Mouse (Mus musculus) monocyte, adult 5-6 weeks (primary cell): Measurements from ENCODE around the gene Lrmda. TPM values are rescaled to one million over a fixed set of nuclear protein-coding genes. Genes with fewer than 3 reads are reported as not detected.

ENCODE experiments used
- ATAC-seq: fragments of 153-309, 156-312 bp; replicated peaks from 2 replicates; pipeline ENCODE4 v1.8.0; 2017; ENCODE audit warnings: mild to moderate bottlenecking; ENCODE audit not compliant: low TSS enrichment, insufficient number of reproducible peaks, severe bottlenecking, poor library complexity, low FRiP score
- total RNA-seq: library from RNA; stranded (forward); fragments of 200-1000, 200-491, 200-594 nt; gene quantifications from 3 replicates; pipeline ENCODE4 v1.2.3, GENCODE M21; 2017

Gene Lrmda
- total RNA-seq, 1 experiment from 2014 or later: 6.4 TPM

DNA sequence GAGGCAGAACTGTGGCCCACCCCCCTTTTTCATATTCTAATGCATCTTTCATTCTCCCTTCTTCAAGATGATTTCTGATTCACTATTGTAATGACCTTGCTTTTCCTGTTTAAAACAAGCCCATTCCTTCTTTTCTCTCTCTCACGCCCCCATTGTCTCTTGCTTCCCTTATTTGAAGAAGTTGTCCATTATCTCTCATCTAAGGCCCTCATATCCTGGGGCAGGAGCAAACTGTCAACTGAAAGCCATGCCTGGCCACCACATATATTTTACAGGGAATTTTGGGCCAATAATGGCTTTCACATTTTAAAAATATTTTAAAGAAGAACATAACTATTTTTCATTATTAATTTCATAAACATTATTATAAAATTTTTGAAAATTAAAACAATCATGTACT lies 391.3 kb downstream of the Lrmda start:
- no peak for ATAC-seq

DNA sequence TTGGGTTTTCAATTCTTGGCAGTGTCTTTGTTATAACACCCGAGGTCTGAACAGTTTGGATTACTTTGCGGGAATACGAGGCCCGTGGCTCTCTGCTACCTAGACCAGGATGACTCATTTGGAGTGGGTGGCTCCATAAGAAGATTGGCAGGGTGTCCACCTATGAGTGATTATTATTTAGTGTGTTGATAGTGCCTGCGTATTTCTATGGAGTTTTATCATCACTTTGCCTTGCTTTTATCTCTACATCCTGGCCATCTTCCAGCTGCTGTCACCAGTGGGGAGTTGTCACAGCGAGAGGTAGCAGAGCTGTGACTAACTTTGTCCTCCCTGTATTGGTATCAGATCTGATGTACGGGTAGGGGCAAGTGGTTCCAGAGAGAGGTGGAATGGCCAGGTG lies 393.7 kb downstream of the Lrmda start:
- ATAC-seq: no peak

DNA sequence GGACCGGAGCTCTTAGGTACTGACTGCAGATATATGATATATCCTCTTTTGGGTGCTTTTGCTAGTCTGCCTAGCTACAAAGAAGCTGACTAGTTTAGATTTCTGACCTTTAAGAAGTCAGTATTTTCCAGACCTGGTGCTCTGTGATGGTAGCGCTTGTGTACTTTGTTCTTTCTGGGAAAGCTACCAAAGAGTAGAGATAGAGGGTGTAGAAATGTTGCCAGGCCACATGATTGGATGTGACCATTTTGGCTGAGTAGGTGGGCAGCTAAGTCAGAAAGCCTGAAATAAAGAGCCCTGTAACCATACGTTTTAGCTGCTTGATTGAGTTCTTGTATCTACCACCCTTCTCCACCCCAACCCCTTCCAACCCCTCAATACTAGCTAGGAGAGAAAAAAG lies 398.2 kb downstream of the Lrmda start:
- ATAC-seq: no peak

DNA sequence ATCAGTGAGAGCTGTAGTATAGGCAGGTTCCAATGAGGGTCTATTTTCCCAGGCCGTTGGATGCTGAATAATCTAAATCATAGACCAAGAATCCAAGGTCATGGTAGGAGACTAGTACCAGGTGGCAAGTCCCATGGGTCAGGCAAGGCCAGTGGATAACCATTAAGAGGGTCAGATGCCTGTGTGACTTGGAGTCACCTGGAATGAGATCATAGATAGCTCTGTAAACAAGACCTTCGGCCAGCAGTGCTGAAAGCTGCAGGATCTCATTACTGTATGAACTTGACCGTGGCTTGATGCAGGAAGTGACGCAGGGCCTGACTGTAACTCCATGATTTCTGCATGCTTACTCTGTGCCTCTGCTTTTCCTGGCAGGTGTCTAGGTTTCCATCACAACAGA lies 402.2 kb downstream of the Lrmda start:
- ATAC-seq: no peak

DNA sequence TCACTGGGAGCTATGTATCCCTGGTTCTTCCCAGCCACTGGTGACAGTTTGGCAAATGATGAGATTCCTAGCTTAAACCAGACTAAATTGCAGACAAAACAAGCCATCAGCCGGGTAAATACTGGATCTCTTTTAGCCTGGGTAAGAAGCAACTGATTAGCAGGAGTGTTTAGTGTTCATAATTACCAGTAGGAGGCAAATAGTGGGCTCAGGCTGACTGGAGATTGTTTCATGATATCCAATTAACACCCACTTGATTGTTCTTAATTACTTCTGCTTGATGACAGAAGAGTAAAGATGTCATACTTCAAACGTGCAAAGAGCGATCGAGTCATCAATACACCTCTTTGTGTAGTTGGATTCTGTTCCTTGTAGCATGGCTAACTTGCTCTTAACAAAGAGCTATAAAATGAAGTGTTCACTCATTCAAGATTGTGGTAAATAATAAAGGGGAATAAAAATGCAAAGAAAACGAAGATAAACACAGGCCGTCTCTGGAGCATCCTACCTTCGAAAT lies 405.6 kb downstream of the Lrmda start:
- no peak for ATAC-seq

DNA sequence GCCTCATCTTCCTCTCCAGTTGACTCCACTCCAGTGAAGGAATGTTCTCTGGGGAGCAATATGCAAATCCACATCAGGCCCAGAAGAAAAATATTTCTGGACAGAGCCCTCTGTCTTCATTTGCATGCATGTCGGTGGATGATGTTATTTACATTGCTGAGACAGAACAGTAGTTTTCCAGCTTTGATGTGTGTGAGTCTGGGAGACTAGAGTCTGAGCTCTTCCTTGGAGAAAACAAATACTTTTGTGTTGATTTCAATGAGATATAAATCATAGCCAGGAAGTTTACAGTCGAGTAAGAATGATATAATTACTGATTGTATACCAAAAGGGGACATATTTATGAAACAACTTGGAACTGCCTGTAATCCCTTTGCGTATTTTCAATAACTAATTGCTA lies 415.9 kb downstream of the Lrmda start:
- no peak for ATAC-seq

DNA sequence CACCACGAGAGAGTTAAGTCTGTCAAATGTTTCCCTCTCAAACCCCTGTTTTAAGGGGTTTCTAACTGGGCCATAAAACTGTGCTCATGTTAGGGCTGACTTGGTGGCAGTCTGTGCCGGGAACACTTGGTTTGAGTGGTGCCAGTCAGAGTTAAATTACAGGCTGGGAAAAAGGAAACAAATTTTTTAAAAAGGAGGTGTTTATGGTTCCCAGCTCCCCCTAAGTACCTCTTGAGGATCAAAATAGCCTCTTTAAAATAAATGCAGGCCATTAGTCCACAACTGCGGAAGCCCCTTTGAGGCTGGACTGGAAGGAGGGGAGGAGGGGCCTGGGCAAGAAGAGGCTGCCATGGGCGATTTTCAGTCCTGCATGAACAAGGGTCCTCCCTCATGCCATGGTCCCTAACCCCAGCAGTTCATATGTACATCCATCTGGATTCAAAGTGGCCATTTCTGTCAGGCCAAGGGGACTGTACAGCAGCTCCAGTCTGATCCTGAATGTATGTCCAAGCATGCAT lies 416.4 kb downstream of the Lrmda start:
- no peak for ATAC-seq

DNA sequence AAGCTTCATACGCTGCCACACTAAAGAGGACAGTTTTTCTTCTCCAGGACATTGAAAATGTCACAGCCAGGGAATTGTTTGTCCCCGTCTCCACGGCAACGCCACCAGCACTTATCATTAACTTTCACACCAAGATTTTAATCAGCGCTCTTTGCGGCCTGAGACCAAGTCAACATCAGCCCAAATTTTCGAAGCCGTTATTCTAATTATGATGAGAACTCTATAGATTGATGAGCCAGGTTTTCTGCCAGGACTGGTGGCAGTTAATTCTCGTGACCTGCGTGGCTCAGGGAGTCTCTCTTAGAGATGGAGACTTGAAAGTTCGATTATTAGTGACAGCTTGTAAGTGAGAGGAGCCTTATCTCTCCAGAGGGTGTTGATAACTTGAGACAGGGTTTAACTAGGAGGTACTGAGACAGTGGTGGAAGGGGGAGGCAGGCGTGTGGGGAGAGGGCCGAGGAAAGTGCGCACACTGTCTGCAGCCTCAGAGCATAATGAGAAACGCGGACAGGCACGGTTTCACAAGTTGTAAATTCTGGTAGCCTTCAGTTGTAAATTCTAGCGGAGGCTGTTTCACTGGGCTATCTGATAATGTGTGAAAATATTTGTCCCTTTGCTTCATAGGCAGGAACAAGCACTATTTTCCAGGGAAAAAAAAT lies 421.0 kb downstream of the Lrmda start:
- ATAC-seq: no peak

DNA sequence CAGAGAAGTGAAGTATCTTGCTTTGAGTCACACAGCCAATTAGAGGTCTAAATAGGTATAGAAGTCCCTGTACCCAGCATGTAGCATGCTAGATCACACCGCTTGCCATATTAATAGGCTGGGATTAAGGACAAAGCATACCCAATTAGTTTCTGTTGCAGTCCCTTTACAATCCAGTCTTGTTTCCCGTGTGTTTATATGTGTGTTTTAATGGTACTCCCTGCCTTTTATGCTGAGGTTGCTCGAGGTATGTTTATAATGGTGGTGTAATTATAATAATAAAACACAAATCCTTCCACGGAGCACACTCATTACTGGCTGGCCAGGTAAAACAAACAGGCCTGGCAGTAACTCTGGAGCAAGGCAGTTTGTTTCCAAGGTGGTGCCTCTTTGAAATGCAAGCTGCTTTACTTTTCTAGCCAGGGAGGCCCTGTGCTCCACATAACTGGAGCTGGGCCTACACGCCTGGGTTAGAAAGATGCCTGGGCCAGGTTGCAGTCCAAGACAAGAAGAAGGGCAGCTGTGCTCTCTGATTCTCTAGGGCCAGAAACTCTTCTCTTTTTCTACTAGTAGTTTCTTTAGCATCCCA lies 422.4 kb downstream of the Lrmda start:
- no peak for ATAC-seq

DNA sequence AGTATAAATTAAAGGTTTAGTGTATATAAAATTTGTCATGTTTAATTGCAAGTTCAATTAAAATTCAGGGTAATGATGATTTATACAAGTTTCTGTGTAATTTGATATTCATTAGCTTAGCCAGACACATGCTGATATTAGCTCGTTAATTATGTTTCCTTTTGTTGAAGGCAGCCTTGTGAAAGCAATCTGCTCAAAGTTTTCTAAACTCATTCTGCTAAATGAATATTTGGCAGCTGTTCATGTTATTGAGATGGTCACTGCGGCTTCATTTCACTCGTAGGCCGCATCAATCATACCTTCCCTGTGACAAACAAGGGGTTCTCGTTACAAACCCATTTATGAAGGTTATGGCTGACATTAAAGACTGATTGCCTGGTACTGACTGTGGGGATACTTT lies 423.2 kb downstream of the Lrmda start:
- ATAC-seq: no peak

DNA sequence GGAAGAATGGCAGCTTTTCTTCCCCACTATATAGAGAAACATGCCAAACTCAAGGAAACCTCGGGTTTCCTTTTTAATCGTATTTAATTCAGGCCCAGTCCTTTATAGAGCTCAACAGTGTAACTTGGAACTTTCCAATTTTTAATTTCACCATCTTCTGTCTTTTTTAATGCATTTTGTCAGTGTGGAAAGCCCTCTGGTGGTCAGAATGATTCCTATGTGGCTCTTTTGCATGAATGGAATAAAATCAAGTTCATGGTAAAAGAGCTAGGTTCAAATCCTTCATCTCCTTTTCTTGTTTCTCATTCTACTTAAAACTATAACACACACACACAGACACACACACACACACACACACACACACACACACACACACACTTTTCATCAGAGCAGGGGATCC lies 425.0 kb downstream of the Lrmda start:
- no peak for ATAC-seq

DNA sequence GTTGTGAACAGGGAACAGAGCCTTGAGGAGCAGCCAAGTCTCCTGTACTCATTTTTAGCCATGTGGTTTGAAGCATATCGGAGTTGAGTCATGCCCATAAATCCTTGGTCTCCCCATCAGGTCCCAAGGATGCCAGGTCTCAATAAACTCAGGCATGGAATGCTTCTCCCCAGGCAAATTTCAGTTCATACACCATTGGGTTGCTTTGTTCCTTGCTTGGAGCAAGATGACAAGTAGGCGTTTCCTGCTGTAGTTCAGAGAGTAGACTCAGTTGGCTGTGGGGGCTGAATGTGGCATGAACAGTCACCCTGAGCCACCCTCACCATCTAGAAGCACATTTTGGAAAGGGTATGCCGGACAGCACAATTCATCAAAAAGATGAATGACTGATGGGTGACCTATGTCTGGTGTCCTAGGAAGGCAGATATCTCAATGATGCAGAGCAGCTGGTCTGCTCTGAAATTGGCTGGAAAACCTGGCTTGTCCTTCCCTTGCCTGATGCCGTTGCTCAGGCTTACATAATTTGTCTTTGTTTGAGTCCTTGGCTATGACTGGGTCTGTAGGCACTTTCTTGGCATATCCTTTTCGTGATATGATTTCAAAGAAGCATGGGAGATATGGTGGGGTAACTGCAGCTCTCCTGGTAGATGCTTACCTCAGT lies 425.8 kb downstream of the Lrmda start:
- no peak for ATAC-seq

DNA sequence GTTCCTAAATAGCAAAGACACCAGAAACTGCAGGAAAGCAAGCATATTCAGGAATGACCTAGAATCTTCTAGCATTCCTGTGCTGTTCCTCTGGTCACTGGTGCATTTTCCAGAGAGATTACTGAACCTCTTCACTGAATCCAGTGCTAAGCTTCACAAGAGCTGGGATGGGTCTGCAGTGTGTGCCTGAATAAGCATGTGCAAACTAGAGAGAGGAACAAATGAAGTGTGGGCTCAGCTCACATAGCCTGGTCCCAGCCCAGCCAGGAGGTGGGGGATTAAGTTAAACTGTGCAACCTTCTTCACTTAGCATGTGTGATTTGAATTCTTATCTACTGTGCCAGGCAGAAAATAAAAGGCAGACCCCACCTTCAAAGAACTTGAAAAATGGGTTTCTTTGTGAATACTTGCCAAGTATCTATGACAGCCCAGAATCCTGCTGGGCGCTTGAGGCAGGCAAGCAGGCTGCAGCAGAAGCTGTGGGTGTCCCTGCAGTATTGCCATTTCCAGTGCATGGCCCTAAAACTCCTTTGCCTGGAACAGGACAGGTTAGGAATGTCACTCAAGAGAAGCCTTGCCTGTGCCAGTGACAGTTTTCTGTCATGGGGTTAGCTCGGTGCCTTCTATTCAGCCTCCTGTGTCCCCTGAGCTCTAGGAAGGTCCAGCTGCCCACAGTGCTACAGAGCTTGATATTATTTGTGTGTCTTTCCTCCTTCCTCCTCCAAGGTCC lies 426.5 kb downstream of the Lrmda start:
- no peak for ATAC-seq

DNA sequence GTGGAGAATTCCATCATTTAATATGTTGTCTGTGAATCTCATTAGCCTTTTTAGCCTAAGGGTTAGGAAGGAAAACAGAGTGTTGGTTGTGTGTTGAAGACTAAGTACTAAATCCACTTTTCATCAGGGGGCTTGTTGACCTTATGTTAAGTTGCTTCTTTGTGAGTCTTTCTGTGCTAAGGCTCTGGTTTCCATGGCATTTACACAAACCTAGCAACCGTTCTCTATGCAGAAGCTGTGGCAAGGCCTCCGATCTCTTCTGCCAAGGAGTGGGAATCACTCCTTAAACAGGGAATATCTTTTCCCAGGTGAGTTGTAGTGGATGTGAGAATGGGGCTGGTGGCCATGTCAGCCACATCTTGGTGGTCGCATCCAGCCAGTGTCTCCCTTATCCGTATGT lies 432.1 kb downstream of the Lrmda start:
- no peak for ATAC-seq

DNA sequence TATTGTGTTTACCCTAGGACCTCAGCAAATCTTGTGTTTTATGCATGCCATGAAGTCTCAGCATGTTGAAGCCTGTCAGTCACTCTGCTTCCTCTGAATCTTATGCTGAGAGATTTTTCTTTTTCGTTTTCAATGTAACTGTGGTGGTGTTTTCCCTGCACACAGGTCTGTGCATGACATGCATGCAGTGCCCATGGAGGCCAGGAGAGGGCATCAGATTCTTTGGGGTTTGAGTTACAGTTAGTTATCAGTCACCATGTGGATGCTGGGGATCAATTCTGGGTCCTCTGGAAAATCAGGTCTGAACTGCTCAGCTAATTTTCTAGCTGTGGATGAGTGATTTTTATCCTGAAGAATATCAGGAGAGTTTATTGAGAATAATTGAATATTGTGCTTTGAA lies 444.8 kb downstream of the Lrmda start:
- ATAC-seq: no peak

DNA sequence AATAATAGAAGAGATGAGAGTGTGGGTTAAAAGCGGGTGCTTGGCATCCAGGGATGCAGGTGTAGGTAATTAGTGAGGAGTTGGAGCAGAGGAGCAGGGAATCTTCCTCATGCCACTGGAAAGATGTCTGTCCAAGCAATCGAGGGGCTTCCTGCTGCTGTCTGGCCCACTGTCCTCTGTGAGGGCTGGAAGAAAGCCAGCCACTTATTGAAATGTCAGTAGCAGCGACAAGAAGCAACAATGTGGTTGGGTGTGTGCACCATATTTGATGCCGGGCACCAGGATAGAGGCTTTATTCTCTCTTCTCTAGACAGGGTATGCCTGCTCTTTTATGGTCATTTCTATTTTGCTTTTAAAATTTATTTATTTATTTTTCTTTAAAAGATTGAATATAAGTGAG lies 451.5 kb downstream of the Lrmda start:
- no peak for ATAC-seq

DNA sequence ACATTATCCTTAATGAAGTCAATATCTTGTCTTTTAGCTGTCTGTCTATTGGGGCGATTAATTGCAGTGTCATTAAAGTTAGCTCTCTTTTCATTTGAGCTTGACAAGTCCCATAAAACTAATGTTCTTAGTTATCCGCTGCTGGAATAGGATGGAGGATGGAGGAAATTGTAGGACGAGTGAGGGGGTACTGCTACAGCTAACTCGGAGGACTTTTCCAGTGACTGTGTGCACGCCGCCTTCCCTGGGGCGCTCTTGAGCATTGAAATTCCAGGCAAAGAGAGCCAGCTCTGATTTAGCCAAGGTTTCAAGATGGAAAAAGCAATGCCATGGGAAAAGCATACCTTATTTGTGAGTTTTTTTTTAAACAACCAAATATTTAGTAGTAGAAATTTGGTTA lies 453.9 kb downstream of the Lrmda start:
- ATAC-seq: no peak

DNA sequence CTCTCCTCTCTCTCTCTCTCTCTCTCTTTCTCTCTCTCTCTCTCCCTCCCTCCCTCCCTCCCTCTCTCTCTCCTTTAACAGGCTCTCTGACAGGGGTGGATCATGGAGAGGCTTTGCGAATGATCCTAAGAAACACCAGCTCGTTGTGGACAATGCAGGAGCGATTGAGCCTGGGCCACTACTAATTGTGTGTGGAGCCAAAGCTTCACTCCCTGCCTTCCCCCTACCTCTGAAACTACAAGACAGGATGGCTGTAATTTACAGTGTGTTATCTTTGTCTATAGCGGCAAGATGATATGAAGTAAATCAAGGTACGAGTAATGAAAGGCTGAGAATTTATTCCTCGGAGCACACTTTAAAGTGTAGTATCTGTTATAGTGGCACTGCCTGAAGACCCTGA lies 454.5 kb downstream of the Lrmda start:
- ATAC-seq: no peak

DNA sequence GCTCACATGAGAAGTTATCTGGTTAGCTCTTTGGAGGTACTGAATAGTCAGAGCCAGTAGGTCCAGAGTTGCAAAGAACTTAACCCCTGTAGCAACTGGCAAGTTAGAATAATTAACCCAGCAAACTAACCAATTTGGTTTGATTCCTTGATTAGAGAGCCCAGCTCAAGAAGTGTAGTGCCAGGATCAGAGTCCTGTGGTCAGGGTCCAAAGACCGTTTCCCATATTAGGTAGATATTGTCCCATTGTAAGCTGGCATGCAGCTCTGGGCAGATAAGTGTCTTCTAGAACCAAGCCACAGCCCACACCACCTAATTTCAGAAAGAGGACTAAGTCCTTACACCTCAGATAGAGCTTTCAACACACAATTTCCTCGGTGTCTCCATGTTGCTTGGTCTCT lies 473.8 kb downstream of the Lrmda start:
- ATAC-seq: no peak
